Mouse (Mus musculus) layer of hippocampus, postnatal 36 days (tissue): ENCODE measurements around the gene Nr1h3. TPM values are rescaled to one million over a fixed set of nuclear protein-coding genes. Genes with fewer than 3 reads are reported as not detected.

Experiments
- DNase-seq, 2 experiments: peaks; one replicate each; pipeline ENCODE4 v3.0.0; 2022
- total RNA-seq, 2 experiments: library from RNA; stranded (reverse); gene quantifications; 2 replicates each; pipeline ENCODE4 v1.2.3; 2021

Nr1h3 gene
- total RNA-seq, 2 experiments from 2014 or later, result 5.1 to 7.7 TPM

GRCm38 (mm10) chr2:91137481-91137880 is 65.2 kb downstream of the Nr1h3 start:
- no peak for DNase-seq

GRCm38 (mm10) chr2:91136513-91137412 is 65.9 kb downstream of the Nr1h3 start:
- DNase-seq, result no peak

Other genes starting within 250 kb of the Nr1h3 start
- under 1 TPM; 0.22 to 0.61 TPM for gene Rapsn, start 167.2 kb downstream of the Nr1h3 start, total RNA-seq
- 100 to 1,000 TPM; 207 to 228 TPM for gene Psmc3, start 148.8 kb downstream of the Nr1h3 start, total RNA-seq
- gene Slc39a13, start 132.4 kb downstream of the Nr1h3 start, total RNA-seq, result 10 to 100 TPM; 27.2 to 32.2 TPM
- 1 to 10 TPM; 3.9 to 4.1 TPM for gene Spi1, start 120.4 kb downstream of the Nr1h3 start, total RNA-seq
- under 1 TPM; 0.10 to 0.25 TPM for gene Mybpc3, start 84.7 kb downstream of the Nr1h3 start, total RNA-seq
- 100 to 1,000 TPM; 246 to 247 TPM for gene Madd, start 19.0 kb downstream of the Nr1h3 start, total RNA-seq
- 10 to 100 TPM; 52.7 to 56.4 TPM for gene Acp2, start 51 bp upstream of the Nr1h3 start, total RNA-seq
- 1 to 10 TPM; 9.3 to 9.8 TPM for gene Ddb2, start 34.1 kb upstream of the Nr1h3 start, total RNA-seq
- gene Pacsin3, start 53.1 kb upstream of the Nr1h3 start, total RNA-seq, result 10 to 100 TPM; 23.8 to 30.1 TPM
- 10 to 100 TPM; 68.9 to 73.8 TPM for gene Arfgap2, start 62.1 kb upstream of the Nr1h3 start, total RNA-seq
- 100 to 1,000 TPM; 121 to 130 TPM for gene 1110051M20Rik, start 241.9 kb upstream of the Nr1h3 start, total RNA-seq